Mouse (Mus musculus) T-helper 17 cell (primary cell): ENCODE data around the gene Gpbp1l1.

Experiments
- in situ Hi-C, 2 experiments: fragments of 300-600 bp; cut with MboI, MseI; formaldehyde crosslinking; loops; 1 replicate in 1 of 2; 2 replicates in 1 of 2; pipeline ENCODE4 v1.15.1; 2025; ENCODE audit warnings: high pct_unique_total_duplicates in 2 of 2

The Gpbp1l1 gene

GRCm38 (mm10) chr4:116557306-116558121 is at the start of gene Gpbp1l1:
Gpbp1l1 (plus strand) TSS chr4:116557658.
- in situ Hi-C loops = no loop called here

- in situ Hi-C loops = loop anchor here in 1 of 2 experiments (25.0 kb wide), 1 partner anchor 194 kb away; no protein-coding TSS in a partner anchor
These were observed 26.3 kb upstream of the Gpbp1l1 start for GRCm38 (mm10) chr4:116531109-116531508.

GRCm38 (mm10) chr4:116536351-116536750 is 21.1 kb upstream of the Gpbp1l1 start:
- in situ Hi-C loops = loop anchor here in 1 of 2 experiments (5.0 to 25.0 kb wide), 2 partner anchors 89 to 199 kb away; no protein-coding TSS in a partner anchor

GRCm38 (mm10) chr4:116537737-116538136 is 19.7 kb upstream of the Gpbp1l1 start:
- in situ Hi-C loops = loop anchor here in 1 of 2 experiments (5.0 to 25.0 kb wide), 2 partner anchors 90 to 200 kb away; no protein-coding TSS in a partner anchor

- in situ Hi-C loops = no loop called here
These were observed 7.0 kb upstream of the Gpbp1l1 start for GRCm38 (mm10) chr4:116550432-116550831.

GRCm38 (mm10) chr4:116553035-116553434 is 4.4 kb upstream of the Gpbp1l1 start:
- in situ Hi-C loops = no loop called here

- in situ Hi-C loops = no loop called here
These were observed 1.8 kb upstream of the Gpbp1l1 start, which contains the start of gene Tmem69 for GRCm38 (mm10) chr4:116555413-116556300. Tmem69 (minus strand) TSS chr4:116555936.

GRCm38 (mm10) chr4:116556561-116557305 is 725 bp upstream of the Gpbp1l1 start:
- in situ Hi-C loops = no loop called here

- in situ Hi-C loops = no loop called here
These were observed 859 bp downstream of the Gpbp1l1 start for GRCm38 (mm10) chr4:116558151-116558882.

- in situ Hi-C loops = loop anchor here in 1 of 2 experiments (5.0 kb wide), 1 partner anchor 33 kb away; no protein-coding TSS in a partner anchor
These were observed 38.3 kb downstream of the Gpbp1l1 start for GRCm38 (mm10) chr4:116595793-116596192.

- in situ Hi-C loops = loop anchor here in 1 of 2 experiments (5.0 kb wide), 1 partner anchor 34 kb away; no protein-coding TSS in a partner anchor
These were observed 38.9 kb downstream of the Gpbp1l1 start, which contains the start of gene Ccdc17 for GRCm38 (mm10) chr4:116596379-116596778. Ccdc17 (plus strand) TSS chr4:116596654.

GRCm38 (mm10) chr4:116596978-116597881 is 39.8 kb downstream of the Gpbp1l1 start:
- in situ Hi-C loops = loop anchor here in 1 of 2 experiments (5.0 kb wide), 1 partner anchor 35 kb away; no protein-coding TSS in a partner anchor

- in situ Hi-C loops = no loop called here
These were observed 55.2 kb downstream of the Gpbp1l1 start for GRCm38 (mm10) chr4:116612621-116613020.

- in situ Hi-C loops = no loop called here
These were observed 57.8 kb downstream of the Gpbp1l1 start for GRCm38 (mm10) chr4:116615237-116615636.

- in situ Hi-C loops = no loop called here
These were observed 67.4 kb downstream of the Gpbp1l1 start for GRCm38 (mm10) chr4:116624831-116625230.

- in situ Hi-C loops = no loop called here
These were observed 69.3 kb downstream of the Gpbp1l1 start for GRCm38 (mm10) chr4:116626658-116627358.

GRCm38 (mm10) chr4:116627359-116627716 is 69.9 kb downstream of the Gpbp1l1 start:
- in situ Hi-C loops = no loop called here
